19 mouse cellular contexts compared by ENCODE assay signal in genomic region chr14:15934729-15935128, GRCm38 (mm10).
DNase-seq lines count a peak whose midpoint lies in the region; ATAC-seq and TF ChIP-seq lines count a peak whose summit lies in the region.
"Had no signal": no experiment of that assay in that cellular context is flagged by ENCODE, and none has a peak within 500 bp of the region (broad histone marks: within the 10 kb centered on the region; RNA-seq: fewer than 3 reads in every experiment).

No protein-coding gene starts in this region.

- no peak for TF ChIP-seq RAD21 in CH12.LX (IDR thresholded peaks at IDR 0.05; ENCODE audit: low read depth, low read length)

- H3K36me3 ChIP-seq in CH12.LX (replicated peaks in 1 of 2; ENCODE audit: control insufficient read depth in 1 of 2, insufficient read depth in 1 of 2, low read length in 1 of 2): no peaks in the 10 kb centered on the region
- H3K36me3 ChIP-seq: embryonic facial prominence, embryonic 15.5 days; forebrain, embryonic 10.5 days; heart, embryonic 12.5 days; hindbrain, embryonic 10.5 days had no signal

- TF ChIP-seq CTCF in CH12.LX (conservative IDR thresholded peaks at IDR 0.05 in 1 of 2, IDR thresholded peaks at IDR 0.05 in 1 of 2; ENCODE audit: low read depth in 2 of 2, low read length in 2 of 2): no peak

- no peak for ATAC-seq in monocyte, adult 5-6 weeks (replicated peaks; ENCODE audit: insufficient number of reproducible peaks, low FRiP score, low TSS enrichment, poor library complexity, severe bottlenecking)
- ATAC-seq: forebrain, embryonic 14.5 days had no signal

- in situ Hi-C loops in CH12.LX (cut with MboI; ENCODE audit: low pct_ligation_motif_present, low pct_unique_long_range_greater_than_20kb, low sequenced_read_pairs): no loop called here

- peaks cover 15 to 34% of the 10 kb centered on the region in 2 experiments for H3K4me1 ChIP-seq in CH12.LX (ENCODE audit: control insufficient read depth in 1 of 2, insufficient read depth in 2 of 2)
- H3K4me1 ChIP-seq: embryonic facial prominence, embryonic 15.5 days; forebrain, embryonic 10.5 days; heart, embryonic 12.5 days; hindbrain, embryonic 10.5 days had no signal

- H3K27me3 ChIP-seq in CH12.LX (replicated peaks): no peaks in the 10 kb centered on the region
- H3K27me3 ChIP-seq: embryonic facial prominence, embryonic 15.5 days; heart, embryonic 12.5 days had no signal

- H3K79me2 ChIP-seq in CH12.LX (replicated peaks; ENCODE audit: control insufficient read depth, extremely low read depth, insufficient read depth, poor library complexity, severe bottlenecking): no peaks in the 10 kb centered on the region

- H3K4me2 ChIP-seq in CH12.LX (ENCODE audit: insufficient read depth, low read depth, poor library complexity, severe bottlenecking): peak overlapping the region; percentile 34; the same call in 1 of the 2 replicates
- H3K4me2 ChIP-seq: embryonic facial prominence, embryonic 15.5 days; heart, embryonic 12.5 days; hindbrain, embryonic 14.5 days had no signal

- H3K9me3 ChIP-seq in CH12.LX (replicated peaks; ENCODE audit: low read length): no peaks in the 10 kb centered on the region
- H3K9me3 ChIP-seq: embryonic facial prominence, embryonic 15.5 days; forebrain, embryonic 10.5 days; heart, embryonic 12.5 days; hindbrain, embryonic 10.5 days had no signal

- peak overlapping the region in 2 of 3 experiments; percentile 46 to 56 for H3K4me3 ChIP-seq in CH12.LX (replicated peaks in 1 of 3; ENCODE audit: low read depth in 2 of 3, low read length in 2 of 3, poor library complexity in 1 of 3)
- H3K4me3 ChIP-seq: embryonic facial prominence, embryonic 15.5 days; erythroblast, embryonic 14.5 days; forebrain, embryonic 10.5 days; gastrocnemius, adult 2 months; heart, embryonic 12.5 days; hindbrain, embryonic 10.5 days had no signal

- peak; percentile 34; the same call in 1 of the 2 replicates for TF ChIP-seq EP300 in CH12.LX (IDR thresholded peaks at IDR 0.05; ENCODE audit: low read length)

- DNase-seq in CD4-positive helper T cell, adult 2 months (ENCODE audit: low read depth, low spot score): peak; percentile 34
- peak; percentile 46 for DNase-seq in CH12.LX (ENCODE audit: extremely low read depth)
- peak; percentile 28 for DNase-seq in induced T-regulatory cell, adult 2 months (ENCODE audit: low read depth)
- no peak for DNase-seq in urinary bladder, adult 2 months (ENCODE audit: low spot score)
- no peak for DNase-seq in layer of hippocampus, postnatal 14 days (ENCODE audit: low spot score in 2 of 2)
- DNase-seq: adrenal gland, postnatal 10 days; cerebellum, adult 8-10 months; cerebellum, postnatal 14 days; embryo, embryonic 11 days; gastrocnemius, adult 2 months; gastrocnemius, postnatal 25 days had no signal

- dilution Hi-C loops in CH12.LX (cut with MboI; ENCODE audit: extremely low pct_ligation_motif_present, extremely low pct_unique_long_range_greater_than_20kb, low sequenced_read_pairs): no loop called here

- H3K27ac ChIP-seq in CH12.LX (ENCODE audit: insufficient read depth, low read depth): peak overlapping the region; percentile 46; the same call in 1 of the 2 replicates
- H3K27ac ChIP-seq: embryonic facial prominence, embryonic 15.5 days; forebrain, embryonic 10.5 days; gastrocnemius, adult 2 months; hindbrain, embryonic 10.5 days; hindbrain, embryonic 14.5 days had no signal

- H3K9ac ChIP-seq in CH12.LX (ENCODE audit: insufficient read depth, low read depth): no peak overlapping the region; the same call in 1 of the 2 replicates
- H3K9ac ChIP-seq: embryonic facial prominence, embryonic 15.5 days; heart, embryonic 12.5 days; hindbrain, embryonic 14.5 days had no signal

- TF ChIP-seq POLR2A in CH12.LX (IDR thresholded peaks at IDR 0.05; ENCODE audit: low read depth, low read length): no peak

TF ChIP-seq in CH12.LX, 34 proteins besides CTCF, POLR2A, EP300 and RAD21:
- no peak for TF ChIP-seq POLR2AphosphoS2 (IDR thresholded peaks at IDR 0.05; ENCODE audit: low read depth, low read length)
- TF ChIP-seq E2F4 (IDR thresholded peaks at IDR 0.05; ENCODE audit: insufficient replicate concordance, low read depth, low read length): no peak
- TF ChIP-seq CHD1 (IDR thresholded peaks at IDR 0.05; ENCODE audit: low read depth, low read length): no peak
- TF ChIP-seq MAX (IDR thresholded peaks at IDR 0.05; ENCODE audit: low read length): 0 out of 2 replicates have a peak, but pooled peaks have one; percentile 35
- no peak for TF ChIP-seq MAZ (IDR thresholded peaks at IDR 0.05; ENCODE audit: low read depth, low read length)
- no peak for TF ChIP-seq SMC3 (IDR thresholded peaks at IDR 0.05; ENCODE audit: low read depth, low read length)
- no peak for TF ChIP-seq MXI1 (IDR thresholded peaks at IDR 0.05; ENCODE audit: low read depth, low read length)
- no peak for TF ChIP-seq ZC3H11A (IDR thresholded peaks at IDR 0.05; ENCODE audit: low read depth, low read length)
- no peak for TF ChIP-seq ELF1 (IDR thresholded peaks at IDR 0.05; ENCODE audit: low read depth, low read length)
- no peak for TF ChIP-seq ZMIZ1 (IDR thresholded peaks at IDR 0.05; ENCODE audit: low read depth, low read length)
- TF ChIP-seq UBTF (IDR thresholded peaks at IDR 0.05; ENCODE audit: low read depth, low read length): no peak
- TF ChIP-seq ZKSCAN1 (IDR thresholded peaks at IDR 0.05; ENCODE audit: borderline replicate concordance, low read depth, low read length): no peak
- TF ChIP-seq USF1 (IDR thresholded peaks at IDR 0.05; ENCODE audit: low read depth, low read length): peak; percentile 25; the same call in 1 of the 2 replicates
- TF ChIP-seq ZNF384 (IDR thresholded peaks at IDR 0.05; ENCODE audit: low read depth, low read length): no peak
- TF ChIP-seq ETS1 (conservative IDR thresholded peaks at IDR 0.05; ENCODE audit: low read depth, low read length): peak; percentile 85
- peak; percentile 50; the same call in 1 of the 2 replicates for TF ChIP-seq SIN3A (IDR thresholded peaks at IDR 0.05; ENCODE audit: low read length)
- TF ChIP-seq TCF12 (IDR thresholded peaks at IDR 0.05; ENCODE audit: low read depth, low read length): no peak
- TF ChIP-seq MAFK (IDR thresholded peaks at IDR 0.05; ENCODE audit: insufficient replicate concordance, low read length): no peak
- TF ChIP-seq IRF4 (IDR thresholded peaks at IDR 0.05; ENCODE audit: low read depth, low read length): peak; percentile 38; the same call in 1 of the 2 replicates
- no peak; the same call in 1 of the 2 replicates for TF ChIP-seq JUND (conservative IDR thresholded peaks at IDR 0.05; ENCODE audit: low read depth, low read length)
- TF ChIP-seq HCFC1 (IDR thresholded peaks at IDR 0.05; ENCODE audit: low read depth, low read length): no peak
- TF ChIP-seq KAT2A (IDR thresholded peaks at IDR 0.05; ENCODE audit: insufficient replicate concordance, low read length): no peak
- no peak for TF ChIP-seq PAX5 (IDR thresholded peaks at IDR 0.05; ENCODE audit: low read length)
- TF ChIP-seq RCOR1 (conservative IDR thresholded peaks at IDR 0.05; ENCODE audit: low read depth, low read length): no peak
- TF ChIP-seq NRF1 (IDR thresholded peaks at IDR 0.05; ENCODE audit: low read depth, low read length): no peak
- 0 out of 2 replicates have a peak, but pooled peaks have one; percentile 12 for TF ChIP-seq USF2 (conservative IDR thresholded peaks at IDR 0.05; ENCODE audit: low read depth, low read length)
- TF ChIP-seq JUN (IDR thresholded peaks at IDR 0.05; ENCODE audit: insufficient read depth, low read depth, low read length): peak; percentile 39; the same call in 1 of the 2 replicates
- TF ChIP-seq TBP (conservative IDR thresholded peaks at IDR 0.05; ENCODE audit: low read depth, low read length): no peak
- no peak for TF ChIP-seq MYC (IDR thresholded peaks at IDR 0.05; ENCODE audit: low read depth, low read length)
- no peak for TF ChIP-seq NELFE (IDR thresholded peaks at IDR 0.05; ENCODE audit: low read depth, low read length)
- TF ChIP-seq BHLHE40 (IDR thresholded peaks at IDR 0.05; ENCODE audit: low read depth, low read length): peak; percentile 80

Comparison
In these comparisons a context has a peak if more than half of its experiments do, and no peak if none do; other contexts are left out.
1. DNase-seq: peak in CD4-positive helper T cell, adult 2 months (single experiment), CH12.LX (single experiment) and induced T-regulatory cell, adult 2 months (single experiment); none in urinary bladder, adult 2 months (single experiment) and layer of hippocampus, postnatal 14 days (0 of 2).